Mouse (Mus musculus): Measurements from ENCODE around the gene Ntm. TPM values are rescaled to one million over a fixed set of nuclear protein-coding genes. Genes with fewer than 3 reads are reported as not detected.

The Ntm gene
- total and polyA plus RNA-seq, 3 experiments: not detected

DNA sequence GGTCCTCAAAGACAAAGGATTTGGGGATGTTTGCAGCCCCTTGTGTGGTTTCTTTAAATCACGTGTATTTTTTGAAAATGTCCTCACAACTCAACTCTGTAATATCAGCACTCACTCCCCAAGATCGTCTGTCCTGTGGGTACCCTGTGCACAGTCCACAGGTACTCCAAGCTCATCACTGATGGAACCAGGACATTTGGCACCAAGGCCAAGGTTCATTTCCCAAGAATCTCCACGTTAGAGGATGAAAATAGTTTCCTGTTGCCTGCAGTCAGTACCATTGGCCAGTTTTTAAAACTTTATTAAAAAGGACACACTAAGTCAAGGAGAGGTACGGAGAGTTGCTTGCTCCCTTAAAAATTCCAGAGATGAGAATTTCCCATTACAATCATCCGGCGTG lies 552.7 kb downstream of the Ntm start:
- DNase-seq (ENCODE audit: low read depth, low spot score): no peak
- Histone ChIP-seq H3K27ac (ENCODE audit: control insufficient read depth, low read depth, low read length) (no peak overlapping the region), H3K9me3 (replicated peaks; ENCODE audit: insufficient read depth, low read length) (no peaks in the 10 kb centered on the region), H3K27me3 (ENCODE audit: control insufficient read depth in 1 of 2, insufficient read depth in 2 of 2, low read length in 2 of 2) (no peaks in the 10 kb centered on the region), H3K9ac (ENCODE audit: control insufficient read depth, low read depth, low read length, poor library complexity, severe bottlenecking) (no peak overlapping the region), H3K79me2 (ENCODE audit: control insufficient read depth, insufficient read depth, low read length, poor library complexity) (no peaks in the 10 kb centered on the region), H3K4me1 (ENCODE audit: control insufficient read depth in 1 of 2, insufficient read depth in 2 of 2, low read length in 2 of 2) (no peaks in the 10 kb centered on the region), H3K4me3 (ENCODE audit: control insufficient read depth in 1 of 2, insufficient read depth in 1 of 2, low read depth in 2 of 2, low read length in 2 of 2) (no peak overlapping the region), H3K36me3 (ENCODE audit: control insufficient read depth in 1 of 2, insufficient read depth in 2 of 2, low read length in 2 of 2) (no peaks in the 10 kb centered on the region)
- TF ChIP-seq JUND (IDR thresholded peaks at IDR 0.05; ENCODE audit: low read depth, low read length) (no peak), CTCF (IDR thresholded peaks at IDR 0.05 in 2 of 3, conservative IDR thresholded peaks at IDR 0.05 in 1 of 3; ENCODE audit: control insufficient read depth in 1 of 3, insufficient read depth in 1 of 3, low read depth in 2 of 3, low read length in 3 of 3, poor library complexity in 1 of 3, severe bottlenecking in 1 of 3) (no peak), HCFC1 (IDR thresholded peaks at IDR 0.05; ENCODE audit: low read depth, low read length) (no peak), SIN3A (IDR thresholded peaks at IDR 0.05; ENCODE audit: low read length) (no peak), POLR2A (IDR thresholded peaks at IDR 0.05; ENCODE audit: control insufficient read depth in 1 of 2, insufficient read depth in 1 of 2, low read depth in 1 of 2, low read length in 2 of 2, poor library complexity in 1 of 2) (no peak), ZKSCAN1 (IDR thresholded peaks at IDR 0.05; ENCODE audit: low read depth, low read length) (no peak), ZMIZ1 (IDR thresholded peaks at IDR 0.05; ENCODE audit: low read depth, low read length) (no peak), UBTF (IDR thresholded peaks at IDR 0.05; ENCODE audit: borderline replicate concordance, insufficient read depth, low read depth, low read length) (no peak), CHD2 (IDR thresholded peaks at IDR 0.05; ENCODE audit: low read length) (no peak), POLR2AphosphoS5 (IDR thresholded peaks at IDR 0.05; ENCODE audit: borderline replicate concordance, low read depth, low read length) (no peak), MAX (IDR thresholded peaks at IDR 0.05; ENCODE audit: low read length) (no peak), CHD1 (IDR thresholded peaks at IDR 0.05; ENCODE audit: low read depth, low read length) (no peak), USF1 (IDR thresholded peaks at IDR 0.05; ENCODE audit: low read depth, low read length) (no peak), ETS1 (IDR thresholded peaks at IDR 0.05; ENCODE audit: low read depth, low read length) (no peak), E2F4 (IDR thresholded peaks at IDR 0.05; ENCODE audit: borderline replicate concordance, low read depth, low read length) (no peak), MYC (IDR thresholded peaks at IDR 0.05; ENCODE audit: low read depth, low read length) (no peak), TAL1 (IDR thresholded peaks at IDR 0.05; ENCODE audit: low read length) (no peak), USF2 (IDR thresholded peaks at IDR 0.05; ENCODE audit: borderline replicate concordance in 1 of 2, insufficient read depth in 1 of 2, low read depth in 1 of 2, low read length in 2 of 2) (no peak), MYB (IDR thresholded peaks at IDR 0.05; ENCODE audit: low read depth, low read length) (no peak), SMC3 (IDR thresholded peaks at IDR 0.05; ENCODE audit: low read depth, low read length) (no peak)

DNA sequence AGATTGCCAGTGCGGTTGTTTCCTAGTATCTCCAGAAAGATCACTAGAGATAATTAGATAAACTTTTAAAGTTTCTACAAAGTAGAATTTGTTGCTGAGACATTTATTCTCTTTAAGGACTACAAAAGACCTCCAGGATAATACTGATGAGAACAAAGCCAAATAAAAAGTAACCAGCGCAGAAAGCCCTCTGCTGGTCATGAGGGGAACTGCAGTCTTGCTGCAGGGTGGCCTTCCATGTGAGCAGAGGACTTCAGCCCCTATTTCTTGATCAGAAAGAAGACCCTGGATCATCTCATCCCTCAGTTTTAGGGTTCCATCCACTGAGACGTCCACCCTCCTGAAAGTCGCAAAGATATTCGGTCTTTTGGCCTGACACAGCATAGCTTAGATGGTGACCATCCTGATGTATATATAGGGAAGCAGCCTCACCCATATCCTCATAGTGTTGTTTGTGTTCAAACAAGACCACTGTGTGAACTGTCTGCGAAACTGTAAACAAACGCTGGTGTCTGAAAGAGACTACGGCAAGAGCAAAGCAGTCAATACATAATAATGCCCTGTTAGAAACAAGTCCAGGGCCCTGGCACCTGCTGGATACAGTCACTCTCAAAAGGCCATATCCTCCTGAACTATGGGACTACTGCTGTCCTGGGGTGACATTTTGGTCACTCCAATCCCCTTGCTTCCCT lies 553.6 kb downstream of the Ntm start:
- TF ChIP-seq NRF1 (IDR thresholded peaks at IDR 0.05; ENCODE audit: insufficient read depth, low read depth, low read length, poor library complexity, severe bottlenecking): no peak
- no peak for TF ChIP-seq USF1 (IDR thresholded peaks at IDR 0.05; ENCODE audit: low read depth, low read length)
- no peak for TF ChIP-seq ZKSCAN1 (IDR thresholded peaks at IDR 0.05; ENCODE audit: low read depth, low read length)
- TF ChIP-seq KAT2A (conservative IDR thresholded peaks at IDR 0.05; ENCODE audit: low read depth, low read length): no peak
- TF ChIP-seq RAD21 (IDR thresholded peaks at IDR 0.05; ENCODE audit: low read depth, low read length): peak; percentile 39
- no peak for TF ChIP-seq MAFK (IDR thresholded peaks at IDR 0.05; ENCODE audit: borderline replicate concordance, low read depth, low read length)
- no peak for TF ChIP-seq ZC3H11A (IDR thresholded peaks at IDR 0.05; ENCODE audit: low read depth, low read length)
- no peak for TF ChIP-seq POLR2A (IDR thresholded peaks at IDR 0.05; ENCODE audit: control insufficient read depth in 1 of 2, insufficient read depth in 1 of 2, low read depth in 1 of 2, low read length in 2 of 2, poor library complexity in 1 of 2)
- no peak for TF ChIP-seq ETS1 (IDR thresholded peaks at IDR 0.05; ENCODE audit: low read depth, low read length)
- no peak for TF ChIP-seq MAX (IDR thresholded peaks at IDR 0.05; ENCODE audit: low read length)
- TF ChIP-seq TAL1 (IDR thresholded peaks at IDR 0.05; ENCODE audit: low read length): no peak
- TF ChIP-seq SMC3 (IDR thresholded peaks at IDR 0.05; ENCODE audit: low read depth, low read length): peak; percentile 66
- TF ChIP-seq MEF2A (IDR thresholded peaks at IDR 0.05; ENCODE audit: extremely low read depth, insufficient replicate concordance, low read depth, low read length, poor library complexity, severe bottlenecking): no peak
- TF ChIP-seq MXI1 (IDR thresholded peaks at IDR 0.05; ENCODE audit: low read depth, low read length): no peak
- no peak for TF ChIP-seq USF2 (IDR thresholded peaks at IDR 0.05; ENCODE audit: borderline replicate concordance in 1 of 2, insufficient read depth in 1 of 2, low read depth in 1 of 2, low read length in 2 of 2)
- no peak for TF ChIP-seq HCFC1 (IDR thresholded peaks at IDR 0.05; ENCODE audit: low read depth, low read length)
- TF ChIP-seq ZNF384 (IDR thresholded peaks at IDR 0.05; ENCODE audit: low read depth, low read length): no peak
- TF ChIP-seq CTCF (IDR thresholded peaks at IDR 0.05 in 2 of 3, conservative IDR thresholded peaks at IDR 0.05 in 1 of 3; ENCODE audit: control insufficient read depth in 1 of 3, insufficient read depth in 1 of 3, low read depth in 2 of 3, low read length in 3 of 3, poor library complexity in 1 of 3, severe bottlenecking in 1 of 3): peak; percentile 62 to 85 (median 70)
- peak; percentile 26 for DNase-seq (ENCODE audit: low read depth, low spot score)
- Histone ChIP-seq H3K27me3 (ENCODE audit: control insufficient read depth in 1 of 2, insufficient read depth in 2 of 2, low read length in 2 of 2) (no peaks in the 10 kb centered on the region), H3K36me3 (ENCODE audit: control insufficient read depth in 1 of 2, insufficient read depth in 2 of 2, low read length in 2 of 2) (no peaks in the 10 kb centered on the region), H3K9ac (ENCODE audit: control insufficient read depth, low read depth, low read length, poor library complexity, severe bottlenecking) (no peak overlapping the region), H3K27ac (ENCODE audit: control insufficient read depth, low read depth, low read length) (no peak overlapping the region), H3K4me3 (ENCODE audit: control insufficient read depth in 1 of 2, insufficient read depth in 1 of 2, low read depth in 2 of 2, low read length in 2 of 2) (no peak overlapping the region), H3K79me2 (ENCODE audit: control insufficient read depth, insufficient read depth, low read length, poor library complexity) (no peaks in the 10 kb centered on the region), H3K4me1 (ENCODE audit: control insufficient read depth in 1 of 2, insufficient read depth in 2 of 2, low read length in 2 of 2) (no peaks in the 10 kb centered on the region), H3K9me3 (replicated peaks; ENCODE audit: insufficient read depth, low read length) (no peaks in the 10 kb centered on the region)

Measured in MEL (cell line).